ENCODE assay signal across 24 mouse cellular contexts in genomic region chr1:149894940-149895339, GRCm38 (mm10).
DNase-seq lines count a peak whose midpoint lies in the region; ATAC-seq and TF ChIP-seq lines count a peak whose summit lies in the region.
"Had no signal": no experiment of that assay in that cellular context is flagged by ENCODE, and none has a peak within 500 bp of the region (broad histone marks: within the 10 kb centered on the region; RNA-seq: fewer than 3 reads in every experiment).

No protein-coding gene starts in this region.

- no peaks in the 10 kb centered on the region for H3K9me3 ChIP-seq in hindbrain, embryonic 14.5 days (ENCODE audit: control insufficient read depth, low read length)
- no peaks in the 10 kb centered on the region for H3K9me3 ChIP-seq in hindbrain, embryonic 16.5 days (ENCODE audit: control insufficient read depth, low read length)
- H3K9me3 ChIP-seq in kidney, embryonic 14.5 days (ENCODE audit: control insufficient read depth, low read length) = no peaks in the 10 kb centered on the region
- H3K9me3 ChIP-seq in kidney, embryonic 16.5 days (ENCODE audit: low read length) = no peaks in the 10 kb centered on the region
- H3K9me3 ChIP-seq in stomach, postnatal 0 days (ENCODE audit: control insufficient read depth, low read length) = no peaks in the 10 kb centered on the region
- H3K9me3 ChIP-seq: embryonic facial prominence, embryonic 10.5 days; embryonic facial prominence, embryonic 12.5 days; forebrain, embryonic 13.5 days had no signal

- no peak for ATAC-seq in hindbrain, embryonic 14.5 days (ENCODE audit: low FRiP score)
- no peak for ATAC-seq in hindbrain, embryonic 16.5 days
- 0 out of 2 replicates have a peak, but pooled peaks have one; percentile 81 for ATAC-seq in kidney, embryonic 14.5 days (ENCODE audit: low FRiP score, low TSS enrichment)
- ATAC-seq in kidney, embryonic 16.5 days (ENCODE audit: low FRiP score, low TSS enrichment) = peak; percentile 88
- peak; percentile 59 for ATAC-seq in stomach, postnatal 0 days (ENCODE audit: low FRiP score, low TSS enrichment)
- ATAC-seq: activated CD4-positive, CD25-positive, alpha-beta regulatory T cell, adult 4 months; CD4-positive, CD25-positive, alpha-beta regulatory T cell, adult 4 months; forebrain, embryonic 13.5 days; Patski had no signal

- H3K4me1 ChIP-seq in hindbrain, embryonic 14.5 days (replicated peaks; ENCODE audit: control insufficient read depth, insufficient read depth, low read length) = no peaks in the 10 kb centered on the region
- no peaks in the 10 kb centered on the region for H3K4me1 ChIP-seq in hindbrain, embryonic 16.5 days (ENCODE audit: control insufficient read depth, insufficient read depth, low read depth, low read length)
- H3K4me1 ChIP-seq in kidney, embryonic 14.5 days (ENCODE audit: control insufficient read depth, insufficient read depth, low read length) = 0 out of 2 replicates have a peak, but pooled peaks cover 2% of the 10 kb centered on the region
- H3K4me1 ChIP-seq in kidney, embryonic 16.5 days (ENCODE audit: insufficient read depth, low read length) = peaks cover 8% of the 10 kb centered on the region; the same call in 1 of the 2 replicates
- H3K4me1 ChIP-seq in kidney, adult 2 months (ENCODE audit: control insufficient read depth, insufficient read depth, low read length) = no peaks in the 10 kb centered on the region; the same call in 1 of the 2 replicates
- no peaks in the 10 kb centered on the region for H3K4me1 ChIP-seq in stomach, postnatal 0 days (replicated peaks; ENCODE audit: control insufficient read depth, insufficient read depth)
- H3K4me1 ChIP-seq: embryonic facial prominence, embryonic 10.5 days; embryonic facial prominence, embryonic 12.5 days had no signal

- no peak for TF ChIP-seq CTCF in kidney, adult 2 months (conservative IDR thresholded peaks at IDR 0.05; ENCODE audit: insufficient read depth, insufficient read length, low read depth, low read length)
- no peak for TF ChIP-seq CTCF in stomach, postnatal 0 days (IDR thresholded peaks at IDR 0.05; ENCODE audit: low read depth)

- no peak overlapping the region for H3K9ac ChIP-seq in hindbrain, embryonic 14.5 days
- H3K9ac ChIP-seq in hindbrain, embryonic 16.5 days (ENCODE audit: low read depth, low read length) = no peak overlapping the region
- H3K9ac ChIP-seq in kidney, embryonic 14.5 days (ENCODE audit: low read depth, low read length) = no peak overlapping the region
- H3K9ac ChIP-seq in kidney, embryonic 16.5 days (replicated peaks; ENCODE audit: low read length) = no peak overlapping the region
- H3K9ac ChIP-seq in stomach, postnatal 0 days (ENCODE audit: low read length) = no peak overlapping the region
- H3K9ac ChIP-seq: embryonic facial prominence, embryonic 12.5 days; forebrain, embryonic 13.5 days had no signal

- no peak overlapping the region for H3K4me2 ChIP-seq in hindbrain, embryonic 14.5 days (replicated peaks)
- no peak overlapping the region for H3K4me2 ChIP-seq in hindbrain, embryonic 16.5 days (ENCODE audit: low read length)
- H3K4me2 ChIP-seq in kidney, embryonic 14.5 days (replicated peaks; ENCODE audit: low read depth, low read length) = no peak overlapping the region
- H3K4me2 ChIP-seq in kidney, embryonic 16.5 days (replicated peaks; ENCODE audit: low read depth, low read length) = no peak overlapping the region
- H3K4me2 ChIP-seq in stomach, postnatal 0 days (replicated peaks; ENCODE audit: low read depth) = no peak overlapping the region
- H3K4me2 ChIP-seq: embryonic facial prominence, embryonic 12.5 days; forebrain, embryonic 13.5 days had no signal

- no peak for TF ChIP-seq POLR2A in kidney, adult 2 months (IDR thresholded peaks at IDR 0.05; ENCODE audit: low read depth, low read length)

- no peak overlapping the region for H3K27ac ChIP-seq in hindbrain, embryonic 14.5 days
- no peak overlapping the region for H3K27ac ChIP-seq in hindbrain, embryonic 16.5 days (ENCODE audit: low read depth, low read length)
- no peak overlapping the region for H3K27ac ChIP-seq in kidney, embryonic 14.5 days (ENCODE audit: low read depth, low read length)
- no peak overlapping the region for H3K27ac ChIP-seq in kidney, embryonic 16.5 days (ENCODE audit: low read length)
- H3K27ac ChIP-seq in kidney, adult 2 months (ENCODE audit: insufficient read depth, low read depth, low read length) = no peak overlapping the region
- no peak overlapping the region for H3K27ac ChIP-seq in stomach, postnatal 0 days (replicated peaks)
- H3K27ac ChIP-seq: embryonic facial prominence, embryonic 10.5 days; embryonic facial prominence, embryonic 12.5 days; forebrain, embryonic 13.5 days had no signal

- H3K27me3 ChIP-seq in hindbrain, embryonic 14.5 days (ENCODE audit: control insufficient read depth, insufficient read depth, low read length) = no peaks in the 10 kb centered on the region
- no peaks in the 10 kb centered on the region for H3K27me3 ChIP-seq in hindbrain, embryonic 16.5 days (replicated peaks; ENCODE audit: control insufficient read depth, insufficient read depth, low read length)
- no peaks in the 10 kb centered on the region for H3K27me3 ChIP-seq in kidney, embryonic 14.5 days (ENCODE audit: control insufficient read depth, insufficient read depth, low read length)
- H3K27me3 ChIP-seq in kidney, embryonic 16.5 days (ENCODE audit: insufficient read depth, low read length) = no peaks in the 10 kb centered on the region
- no peaks in the 10 kb centered on the region for H3K27me3 ChIP-seq in kidney, adult 2 months (replicated peaks; ENCODE audit: control insufficient read depth, insufficient read depth, low read length)
- no peaks in the 10 kb centered on the region for H3K27me3 ChIP-seq in stomach, postnatal 0 days (ENCODE audit: control insufficient read depth, insufficient read depth, low read length)
- H3K27me3 ChIP-seq: CH12.LX; embryonic facial prominence, embryonic 12.5 days; forebrain, embryonic 13.5 days; Patski had no signal

- no peak for TF ChIP-seq EP300 in stomach, postnatal 0 days (optimal IDR thresholded peaks at IDR 0.05)

- H3K4me3 ChIP-seq in hindbrain, embryonic 14.5 days (replicated peaks; ENCODE audit: low read length) = no peak overlapping the region
- H3K4me3 ChIP-seq in hindbrain, embryonic 16.5 days (ENCODE audit: low read length) = no peak overlapping the region
- no peak overlapping the region for H3K4me3 ChIP-seq in kidney, embryonic 14.5 days (ENCODE audit: low read length)
- H3K4me3 ChIP-seq in kidney, embryonic 16.5 days (ENCODE audit: low read length) = no peak overlapping the region
- H3K4me3 ChIP-seq in kidney, adult 2 months (ENCODE audit: insufficient read depth, low read depth, low read length) = no peak overlapping the region
- no peak overlapping the region for H3K4me3 ChIP-seq in stomach, postnatal 0 days (ENCODE audit: low read depth, low read length)
- H3K4me3 ChIP-seq: embryonic facial prominence, embryonic 10.5 days; embryonic facial prominence, embryonic 12.5 days; forebrain, embryonic 13.5 days had no signal

- peak; percentile 1 for DNase-seq in hindbrain, embryonic 14.5 days (ENCODE audit: low spot score)
- no peak for DNase-seq in kidney, adult 8-10 months
- no peak for DNase-seq in kidney, adult 2 months
- no peak for DNase-seq in stomach, postnatal 0 days (ENCODE audit: low spot score)
- DNase-seq: adrenal gland, adult 8-10 months; adrenal gland, postnatal 14 days; adrenal gland, postnatal 36 days; B cell, adult 2 months; cerebellum, adult 11-12 months; cerebellum, adult 2 months; cerebellum, adult 9-10 months; cerebellum, postnatal 10 days; cerebellum, postnatal 25 days had no signal

- 92% methylated on average over 8 of the region's 8 CpGs for WGBS in hindbrain, embryonic 14.5 days
- 88% methylated on average over 8 of the region's 8 CpGs for WGBS in hindbrain, embryonic 16.5 days
- 47% methylated on average over 8 of the region's 8 CpGs for WGBS in kidney, embryonic 14.5 days
- WGBS in kidney, embryonic 16.5 days = 44% methylated on average over 8 of the region's 8 CpGs
- 51% methylated on average over 8 of the region's 8 CpGs for WGBS in kidney, adult 2 months
- WGBS in stomach, postnatal 0 days = 87% methylated on average over 8 of the region's 8 CpGs

- no peaks in the 10 kb centered on the region for H3K36me3 ChIP-seq in hindbrain, embryonic 14.5 days (replicated peaks; ENCODE audit: control insufficient read depth, insufficient read depth)
- no peaks in the 10 kb centered on the region for H3K36me3 ChIP-seq in hindbrain, embryonic 16.5 days (ENCODE audit: control insufficient read depth, insufficient read depth, low read length)
- no peaks in the 10 kb centered on the region for H3K36me3 ChIP-seq in kidney, embryonic 14.5 days (ENCODE audit: control insufficient read depth, insufficient read depth, low read length)
- H3K36me3 ChIP-seq in kidney, embryonic 16.5 days (ENCODE audit: insufficient read depth, low read length) = no peaks in the 10 kb centered on the region
- no peaks in the 10 kb centered on the region for H3K36me3 ChIP-seq in kidney, adult 2 months (ENCODE audit: control insufficient read depth, insufficient read depth, low read length)
- no peaks in the 10 kb centered on the region for H3K36me3 ChIP-seq in stomach, postnatal 0 days (ENCODE audit: control insufficient read depth, insufficient read depth, low read length)
- H3K36me3 ChIP-seq: embryonic facial prominence, embryonic 10.5 days; embryonic facial prominence, embryonic 12.5 days; G1E had no signal

Comparison
In these comparisons a context has a peak if more than half of its experiments do, and no peak if none do; other contexts are left out.
1. ATAC-seq: peak in kidney, embryonic 14.5 days (single experiment), kidney, embryonic 16.5 days (single experiment) and stomach, postnatal 0 days (single experiment); none in hindbrain, embryonic 14.5 days (single experiment) and hindbrain, embryonic 16.5 days (single experiment).